Mouse (Mus musculus) small intestine, adult 2 months (tissue): ENCODE data around the gene Ube2h.

Experiments used
- CTCF ChIP-seq: fragments of 200-500 bp; IDR thresholded peaks from 2 replicates; pipeline ENCODE4 v1.5.1; 2012; ENCODE audit warnings: low read depth, mild to moderate bottlenecking, control low read depth, inconsistent platforms, low read length, moderate library complexity, mixed read lengths; ENCODE audit not compliant: insufficient replicate concordance, insufficient read length; ENCODE audit errors: extremely low read depth
- POLR2A ChIP-seq: fragments of 200-500 bp; IDR thresholded peaks from 2 replicates; pipeline ENCODE4 v1.6.1; 2012; ENCODE audit warnings: low read depth, mild to moderate bottlenecking, control low read depth, inconsistent platforms, low read length, moderate library complexity

DNA sequence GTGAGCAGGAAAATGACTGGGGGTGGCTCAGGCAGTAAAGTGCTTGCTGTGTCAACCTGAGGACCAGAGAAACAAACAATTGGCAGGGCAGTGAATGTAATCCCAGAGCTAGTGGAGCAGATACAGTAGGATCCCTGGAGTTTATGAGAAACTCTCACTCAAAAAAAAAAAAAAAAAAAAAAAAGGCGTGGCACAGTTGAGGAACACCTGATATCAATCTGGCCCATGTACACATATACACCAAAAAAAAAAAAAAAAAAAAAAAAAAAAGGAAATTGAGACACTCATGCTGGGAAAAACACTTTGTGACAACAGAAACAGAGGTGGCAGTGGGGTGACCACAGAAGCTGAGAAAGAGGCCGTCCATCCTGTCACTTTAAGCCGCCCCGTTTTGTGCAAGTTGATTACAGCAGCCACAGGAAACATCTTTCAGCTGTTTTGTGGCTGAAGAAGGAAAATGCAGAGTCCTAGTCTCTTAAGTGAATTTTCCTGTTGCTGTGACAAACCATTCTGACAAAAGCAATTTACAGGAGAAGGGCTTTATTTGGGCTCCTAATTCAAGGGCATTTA lies 21.7 kb upstream of the Ube2h start:
- TF ChIP-seq POLR2A (no peak), CTCF (no peak)
